Mouse (Mus musculus) spleen, adult 2 months (tissue): ENCODE results near the gene Ggact. TPM values are rescaled to one million over a fixed set of nuclear protein-coding genes. Genes with fewer than 3 reads are reported as not detected.

Experiments used
- DNase-seq, 2 experiments: peaks; one replicate each; pipeline versions ENCODE4 v3.0.0 to v3.0.0-alpha.2; 2012 to 2021; ENCODE audit warnings: low spot score in 2 of 2, low read depth in 1 of 2
- H3K27ac ChIP-seq: fragments of 200-500 bp; 2 replicates; pipeline ENCODE4 v1.5.1; 2012; ENCODE audit warnings: low read length, inconsistent platforms; ENCODE audit not compliant: insufficient read depth
- H3K27me3 ChIP-seq: fragments of 200-500 bp; 2 replicates; pipeline ENCODE4 v1.6.1; 2012; ENCODE audit warnings: mild to moderate bottlenecking, moderate library complexity, low read length, inconsistent platforms; ENCODE audit not compliant: control insufficient read depth, insufficient read depth
- H3K36me3 ChIP-seq: fragments of 200-500 bp; 2 replicates; pipeline ENCODE4 v1.6.1; 2012; ENCODE audit warnings: mild to moderate bottlenecking, low read length, inconsistent platforms; ENCODE audit not compliant: control insufficient read depth, insufficient read depth
- H3K4me1 ChIP-seq: fragments of 200-500 bp; 2 replicates; pipeline ENCODE4 v1.6.1; 2011; ENCODE audit warnings: inconsistent platforms; ENCODE audit not compliant: control insufficient read depth, insufficient read depth, insufficient read length
- H3K4me3 ChIP-seq: fragments of 200-500 bp; 2 replicates; pipeline ENCODE4 v1.5.1; 2011; ENCODE audit warnings: mild to moderate bottlenecking, inconsistent platforms; ENCODE audit not compliant: insufficient read depth, insufficient read length; ENCODE audit errors: extremely low read depth
- CTCF ChIP-seq: fragments of 200-500 bp; IDR thresholded peaks from 2 replicates; pipeline ENCODE4 v1.5.1; 2011; ENCODE audit warnings: mild to moderate bottlenecking, inconsistent platforms; ENCODE audit not compliant: insufficient read depth, insufficient read length, insufficient replicate concordance; ENCODE audit errors: extremely low read depth
- POLR2A ChIP-seq: fragments of 200-500 bp; IDR thresholded peaks from 2 replicates; pipeline ENCODE4 v1.6.1; 2011; ENCODE audit warnings: low read depth, low read length, inconsistent platforms
- WGBS: fragments of 180-500 bp; shearing (Covaris S2); methylation state at CpG from one replicate; pipeline ENCODE4 v1.1.7; 2018; 5-methylcytosine and 5-hydroxymethylcytosine counted together
- polyA plus RNA-seq: library from polyadenylated mRNA; depleted of rRNA; stranded (reverse); fragments of >200 nt; gene quantifications from 2 replicates; pipeline ENCODE4 v1.2.3, GENCODE M21; 2012

Gene Ggact
- polyA plus RNA-seq, 1 experiment = 24.6 TPM

DNA sequence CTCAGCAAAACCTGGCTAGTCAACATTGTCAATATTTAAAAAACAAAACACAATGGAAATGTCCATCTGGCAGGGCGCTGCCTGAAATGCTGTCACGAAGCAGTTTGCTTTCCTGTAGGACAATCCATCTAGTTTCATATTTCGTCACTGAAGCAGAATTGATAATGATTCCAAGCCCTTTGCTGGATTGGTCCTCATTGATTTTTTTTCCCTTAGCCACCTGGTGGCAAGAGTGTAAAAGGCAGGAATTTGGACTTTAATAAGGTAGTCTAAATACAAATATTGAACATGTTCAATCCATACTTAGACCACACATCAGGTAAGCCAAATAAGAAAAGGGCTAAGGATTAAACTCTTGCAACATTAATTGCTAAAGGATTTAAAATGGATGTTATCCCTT, 12.4 kb downstream of the Ggact start:
- DNase-seq = no peak
- Histone ChIP-seq H3K36me3 (peaks cover 2% of the 10 kb centered on the region; the same call in 1 of the 2 replicates), H3K4me1 (no peaks in the 10 kb centered on the region), H3K4me3 (no peak overlapping the region), H3K27ac (no peak overlapping the region), H3K27me3 (no peaks in the 10 kb centered on the region)
- TF ChIP-seq CTCF (no peak), POLR2A (no peak)
- WGBS = 96% methylated on average over 3 of the region's 3 CpGs

DNA sequence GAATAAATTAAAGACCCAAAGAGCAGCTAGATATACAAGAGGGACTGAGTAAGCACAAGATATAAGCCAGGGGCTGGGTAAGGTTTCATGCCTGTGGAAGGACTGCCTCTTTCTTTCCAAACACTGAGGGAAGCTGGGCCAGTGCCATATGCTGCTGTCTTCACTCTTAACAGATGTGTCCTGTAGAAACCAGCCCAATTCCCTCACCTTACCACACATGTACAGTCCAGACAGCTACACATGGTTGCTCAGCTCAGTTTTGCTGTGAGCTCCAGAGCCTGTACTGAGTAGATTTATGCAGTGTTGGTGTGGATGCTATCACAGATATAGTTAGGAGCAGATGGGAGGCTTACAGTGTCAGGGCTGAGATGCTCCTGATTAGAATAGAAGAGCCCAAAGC, 12.9 kb downstream of the Ggact start:
- H3K27ac ChIP-seq = no peak overlapping the region
- DNase-seq = no peak

DNA sequence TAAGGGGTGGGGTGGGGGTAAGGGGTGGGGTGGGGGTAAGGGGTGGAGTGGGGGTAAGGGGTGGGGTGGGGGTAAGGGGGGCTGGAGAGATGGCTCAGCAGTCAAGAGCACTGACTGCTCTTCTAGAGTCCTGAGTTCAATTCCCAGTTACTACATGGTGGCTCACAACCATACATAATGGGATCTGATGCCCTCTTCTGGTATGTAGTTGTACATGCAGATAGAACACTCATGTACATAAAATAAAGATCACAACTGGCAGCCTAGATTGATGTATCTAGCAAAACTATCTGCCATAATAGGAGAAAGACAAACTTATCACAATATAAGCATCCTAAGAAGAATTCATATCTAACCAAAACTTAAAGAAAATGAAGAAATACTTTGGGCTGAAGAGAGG, 15.0 kb downstream of the Ggact start:
- no peak overlapping the region for H3K4me3 ChIP-seq
- no peak overlapping the region for H3K27ac ChIP-seq
- H3K4me1 ChIP-seq = no peaks in the 10 kb centered on the region
- H3K27me3 ChIP-seq = no peaks in the 10 kb centered on the region
- TF ChIP-seq CTCF = no peak
- no peak for TF ChIP-seq POLR2A
- H3K36me3 ChIP-seq = no peaks in the 10 kb centered on the region
- DNase-seq = no peak

More for the DNA sequence above, 12.9 kb downstream of the Ggact start:
- no peaks in the 10 kb centered on the region for H3K4me1 ChIP-seq
- peaks cover 2% of the 10 kb centered on the region; the same call in 1 of the 2 replicates for H3K36me3 ChIP-seq
- H3K27me3 ChIP-seq = no peaks in the 10 kb centered on the region
- TF ChIP-seq CTCF (no peak), POLR2A (no peak)
- no peak overlapping the region for H3K4me3 ChIP-seq

DNA sequence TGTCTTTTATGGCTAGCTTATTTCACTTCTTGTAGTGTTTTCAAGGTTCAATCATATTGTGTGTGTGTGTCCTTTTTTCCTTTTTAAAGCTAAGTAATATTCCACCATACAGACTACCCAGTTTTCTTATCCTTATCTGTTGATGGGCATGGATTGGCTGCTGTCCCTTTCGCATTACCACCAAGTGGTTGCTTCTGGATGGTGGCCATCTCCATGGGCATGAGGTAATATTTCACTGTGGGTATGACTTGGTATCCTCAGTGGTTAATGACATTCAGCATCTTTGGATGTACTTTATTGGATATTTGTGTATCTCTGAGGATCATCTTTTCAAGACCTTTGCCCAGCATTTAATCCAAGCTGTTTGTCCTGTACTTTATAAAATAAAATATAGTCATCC, 17.5 kb downstream of the Ggact start:
- peaks cover 4% of the 10 kb centered on the region; the same call in 1 of the 2 replicates for H3K36me3 ChIP-seq
- TF ChIP-seq POLR2A = no peak
- TF ChIP-seq CTCF = no peak
- DNase-seq = no peak
- WGBS = 94% methylated on average over 1 of the region's 1 CpGs
- no peaks in the 10 kb centered on the region for H3K4me1 ChIP-seq
- H3K27me3 ChIP-seq = no peaks in the 10 kb centered on the region
- H3K27ac ChIP-seq = no peak overlapping the region
- no peak overlapping the region for H3K4me3 ChIP-seq

DNA sequence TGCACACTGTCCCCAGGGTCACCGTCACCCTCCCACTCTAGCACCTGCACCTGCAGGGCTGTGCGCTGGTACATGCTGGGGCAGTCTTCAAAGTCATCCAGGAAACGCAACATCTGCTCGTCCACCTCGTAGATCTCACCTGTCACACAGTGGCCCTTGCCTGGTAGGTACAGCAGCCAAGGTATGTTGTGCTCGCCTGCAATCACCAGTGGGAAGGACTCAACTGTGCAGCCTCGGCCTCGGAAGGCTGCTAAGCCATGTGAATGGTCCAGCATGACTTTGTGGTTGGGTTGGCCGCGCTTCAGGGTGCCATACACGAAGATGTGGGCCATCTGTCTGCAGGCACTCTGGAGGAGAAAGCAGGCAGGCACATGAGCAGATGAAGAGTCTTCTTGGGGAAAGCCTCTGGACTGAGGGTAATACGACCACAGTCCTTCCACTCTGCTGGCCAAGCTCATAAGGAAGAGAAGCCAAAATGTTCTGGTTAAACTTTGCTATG, 22.0 kb downstream of the Ggact start:
- TF ChIP-seq POLR2A (no peak), CTCF (no peak)
- DNase-seq = no peak
- H3K27ac ChIP-seq = no peak overlapping the region
- H3K4me1 ChIP-seq = no peaks in the 10 kb centered on the region
- WGBS = 90% methylated on average over 12 of the region's 12 CpGs
- H3K4me3 ChIP-seq = no peak overlapping the region
- no peaks in the 10 kb centered on the region for H3K27me3 ChIP-seq
- H3K36me3 ChIP-seq = peaks cover 5% of the 10 kb centered on the region; the same call in 1 of the 2 replicates

DNA sequence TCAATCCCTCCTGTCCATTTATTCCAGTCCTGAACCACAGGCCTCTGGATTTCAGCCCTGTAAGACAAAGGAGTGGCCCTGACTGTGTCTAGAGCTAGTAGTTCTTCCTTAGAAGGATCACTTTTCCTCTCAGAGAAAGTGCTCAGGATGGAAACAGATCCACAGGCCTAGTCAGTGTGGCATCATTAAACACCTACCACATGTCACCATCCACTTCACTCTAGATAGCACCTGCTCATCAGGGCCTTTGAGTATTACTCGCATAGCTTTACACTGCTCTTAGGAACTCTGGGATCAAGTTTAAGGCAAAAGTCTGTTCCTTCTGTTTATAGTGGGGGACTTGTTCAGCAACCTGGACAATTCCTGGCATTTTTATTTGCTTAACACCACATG, 25.1 kb downstream of the Ggact start:
- Histone ChIP-seq H3K36me3 (peaks cover 6% of the 10 kb centered on the region; the same call in 1 of the 2 replicates), H3K4me3 (no peak overlapping the region), H3K4me1 (no peaks in the 10 kb centered on the region), H3K27ac (no peak overlapping the region), H3K27me3 (no peaks in the 10 kb centered on the region)
- TF ChIP-seq POLR2A (no peak), CTCF (no peak)
- no peak for DNase-seq
- WGBS = 90% methylated on average over 1 of the region's 1 CpGs

DNA sequence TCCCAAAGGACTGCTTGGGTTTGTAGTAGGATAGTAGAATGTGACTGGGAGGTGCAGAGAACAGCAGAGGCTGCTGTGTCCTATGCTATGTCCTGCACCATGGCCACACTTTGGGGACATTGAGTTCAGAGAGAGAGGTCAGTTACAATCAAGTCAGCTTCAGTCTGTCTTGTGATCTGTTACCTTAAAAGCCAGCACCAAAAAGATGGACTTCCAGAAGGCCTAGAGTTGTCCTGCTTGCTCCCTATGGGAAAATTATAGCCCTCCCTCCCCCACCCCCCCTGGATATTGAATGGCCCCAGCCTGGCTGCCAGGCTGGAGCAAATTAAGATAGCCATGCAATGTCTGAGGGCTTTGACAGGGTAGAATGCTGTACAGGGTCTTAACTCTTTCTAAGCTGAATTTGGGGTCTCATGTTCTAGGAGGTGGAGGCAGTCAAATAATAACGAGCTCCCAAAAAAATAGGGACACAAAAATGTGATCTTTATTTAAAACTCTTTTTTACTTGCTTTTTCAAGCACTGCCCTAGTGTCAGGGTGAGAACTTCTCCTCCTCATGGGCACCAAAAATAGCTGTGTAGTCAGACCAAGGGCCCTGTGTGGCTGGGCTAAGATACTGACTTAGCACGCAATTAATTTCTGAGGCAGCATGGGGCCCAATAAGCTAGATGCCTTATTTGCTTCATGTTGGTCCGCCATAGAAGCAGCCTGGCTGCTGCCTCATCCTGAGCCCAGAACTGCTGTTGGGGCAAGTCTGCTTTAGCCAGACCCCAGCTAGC, 25.7 kb downstream of the Ggact start:
- H3K36me3 ChIP-seq = peaks cover 6% of the 10 kb centered on the region; the same call in 1 of the 2 replicates
- no peak for TF ChIP-seq CTCF
- no peak for TF ChIP-seq POLR2A
- H3K27me3 ChIP-seq = no peaks in the 10 kb centered on the region
- no peak for DNase-seq
- 93% methylated on average over 3 of the region's 3 CpGs for WGBS
- H3K27ac ChIP-seq = no peak overlapping the region
- H3K4me3 ChIP-seq = no peak overlapping the region
- H3K4me1 ChIP-seq = no peaks in the 10 kb centered on the region
